Mouse (Mus musculus): ENCODE measurements around the gene Lrch1. TPM values are rescaled to one million over a fixed set of nuclear protein-coding genes. Genes with fewer than 3 reads are reported as not detected.

Lrch1 gene
- total and polyA plus RNA-seq, 3 experiments: 7.5 to 17.1 (median 14.8) TPM

GRCm38 (mm10) chr14:74917504-74918124 is 30.1 kb downstream of the Lrch1 start:
- no peak for DNase-seq
- no peak overlapping the region for H3K9ac ChIP-seq (ENCODE audit: low read depth, low read length)
- H3K79me2 ChIP-seq (replicated peaks; ENCODE audit: control insufficient read depth, insufficient read depth, low read length): peaks cover 12% of the 10 kb centered on the region
- no peak overlapping the region; the same call in 1 of the 2 replicates for H3K27ac ChIP-seq
- H3K27me3 ChIP-seq (ENCODE audit: control insufficient read depth, insufficient read depth, low read length): no peaks in the 10 kb centered on the region
- peaks cover 8% of the 10 kb centered on the region for H3K36me3 ChIP-seq (ENCODE audit: control insufficient read depth, insufficient read depth, low read length)
- TF ChIP-seq POLR2A (IDR thresholded peaks at IDR 0.05; ENCODE audit: insufficient read depth, low read depth, low read length) (no peak), EP300 (IDR thresholded peaks at IDR 0.05; ENCODE audit: insufficient read depth, low read depth, low read length) (no peak), CTCF (IDR thresholded peaks at IDR 0.05) (no peak)
- WGBS: 77% methylated on average over 5 of the region's 5 CpGs
- H3K4me1 ChIP-seq (ENCODE audit: control insufficient read depth, insufficient read depth, low read length): peaks cover 30% of the 10 kb centered on the region
- intact Hi-C loops (cut with DNase I): loop anchor here (2.0 kb wide), 1 partner anchor 19 kb away; no protein-coding TSS in a partner anchor
- H3K4me3 ChIP-seq: no peak overlapping the region

DNA sequence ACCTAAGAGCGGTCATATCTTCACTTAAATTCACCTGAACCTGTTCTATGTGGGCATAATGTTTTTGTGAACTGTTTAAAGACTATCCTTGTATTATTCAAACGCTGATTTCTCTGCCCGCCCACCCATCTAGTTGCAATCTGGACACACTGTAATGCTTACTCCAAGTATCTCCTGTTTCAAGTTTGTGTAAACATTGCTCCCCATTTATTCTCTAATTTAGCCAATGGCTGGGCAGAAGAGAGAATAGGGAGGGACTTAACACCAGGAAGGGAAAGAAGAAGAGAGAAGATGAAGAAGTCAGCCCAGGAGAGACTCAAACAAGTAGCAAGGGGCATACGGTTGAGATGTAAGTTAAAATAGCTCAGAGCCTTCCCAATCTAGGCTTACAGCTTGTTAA is 31.0 kb downstream of the Lrch1 start:
- Histone ChIP-seq H3K36me3 (ENCODE audit: control insufficient read depth, insufficient read depth, low read length) (peaks cover 8% of the 10 kb centered on the region), H3K9ac (ENCODE audit: low read depth, low read length) (no peak overlapping the region), H3K27me3 (ENCODE audit: control insufficient read depth, insufficient read depth, low read length) (no peaks in the 10 kb centered on the region), H3K4me3 (no peak overlapping the region), H3K79me2 (replicated peaks; ENCODE audit: control insufficient read depth, insufficient read depth, low read length) (peaks cover 9% of the 10 kb centered on the region), H3K4me1 (ENCODE audit: control insufficient read depth, insufficient read depth, low read length) (peaks cover 30% of the 10 kb centered on the region), H3K27ac (no peak overlapping the region)
- WGBS: 85% methylated on average over 4 of the region's 4 CpGs
- no peak for DNase-seq
- TF ChIP-seq POLR2A (IDR thresholded peaks at IDR 0.05; ENCODE audit: insufficient read depth, low read depth, low read length) (no peak), EP300 (IDR thresholded peaks at IDR 0.05; ENCODE audit: insufficient read depth, low read depth, low read length) (no peak), CTCF (IDR thresholded peaks at IDR 0.05) (no peak)
- intact Hi-C loops (cut with DNase I): no loop called here

DNA sequence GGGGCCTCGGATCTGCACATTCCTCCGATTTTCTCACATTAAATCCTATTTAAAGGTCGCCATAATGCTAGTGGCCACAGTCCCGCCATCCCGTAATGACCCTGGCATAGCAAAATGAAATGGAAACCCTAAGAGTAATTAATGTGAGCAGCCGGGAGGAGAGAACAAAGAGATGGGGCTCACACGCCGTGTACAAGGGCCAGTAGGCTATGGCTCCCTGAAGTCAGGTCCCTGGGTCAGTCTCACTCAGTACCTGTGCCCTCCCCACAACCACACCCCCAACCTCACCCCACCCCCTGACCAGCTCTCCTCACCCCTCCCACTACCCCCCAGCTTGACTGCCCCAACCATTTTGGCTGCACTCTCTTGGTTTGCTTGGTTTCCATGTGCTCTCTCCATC is 31.6 kb downstream of the Lrch1 start:
- no peak for TF ChIP-seq EP300 (IDR thresholded peaks at IDR 0.05; ENCODE audit: insufficient read depth, low read depth, low read length)
- no peak overlapping the region for H3K4me3 ChIP-seq
- peaks cover 36% of the 10 kb centered on the region for H3K4me1 ChIP-seq (ENCODE audit: control insufficient read depth, insufficient read depth, low read length)
- peaks cover 8% of the 10 kb centered on the region for H3K36me3 ChIP-seq (ENCODE audit: control insufficient read depth, insufficient read depth, low read length)
- 91% methylated on average over 8 of the region's 8 CpGs for WGBS
- peaks cover 8% of the 10 kb centered on the region for H3K79me2 ChIP-seq (replicated peaks; ENCODE audit: control insufficient read depth, insufficient read depth, low read length)
- intact Hi-C loops (cut with DNase I): no loop called here
- H3K27ac ChIP-seq: no peak overlapping the region
- H3K9ac ChIP-seq (ENCODE audit: low read depth, low read length): no peak overlapping the region
- no peak for DNase-seq
- no peaks in the 10 kb centered on the region for H3K27me3 ChIP-seq (ENCODE audit: control insufficient read depth, insufficient read depth, low read length)

GRCm38 (mm10) chr14:74915658-74916057 is 32.0 kb downstream of the Lrch1 start:
- no peak overlapping the region for H3K9ac ChIP-seq (ENCODE audit: low read depth, low read length)
- H3K27me3 ChIP-seq (ENCODE audit: control insufficient read depth, insufficient read depth, low read length): no peaks in the 10 kb centered on the region
- H3K36me3 ChIP-seq (ENCODE audit: control insufficient read depth, insufficient read depth, low read length): peaks cover 12% of the 10 kb centered on the region
- peaks cover 37% of the 10 kb centered on the region for H3K4me1 ChIP-seq (ENCODE audit: control insufficient read depth, insufficient read depth, low read length)
- no peak for TF ChIP-seq CTCF (IDR thresholded peaks at IDR 0.05)
- no peak for TF ChIP-seq EP300 (IDR thresholded peaks at IDR 0.05; ENCODE audit: insufficient read depth, low read depth, low read length)
- TF ChIP-seq POLR2A (IDR thresholded peaks at IDR 0.05; ENCODE audit: insufficient read depth, low read depth, low read length): no peak
- intact Hi-C loops (cut with DNase I): loop anchor here (1.0 kb wide), 1 partner anchor 12 kb away; no protein-coding TSS in a partner anchor
- H3K79me2 ChIP-seq (replicated peaks; ENCODE audit: control insufficient read depth, insufficient read depth, low read length): peaks cover 8% of the 10 kb centered on the region
- DNase-seq: no peak
- 93% methylated on average over 2 of the region's 2 CpGs for WGBS
- H3K27ac ChIP-seq: no peak overlapping the region
- H3K4me3 ChIP-seq: no peak overlapping the region

DNA sequence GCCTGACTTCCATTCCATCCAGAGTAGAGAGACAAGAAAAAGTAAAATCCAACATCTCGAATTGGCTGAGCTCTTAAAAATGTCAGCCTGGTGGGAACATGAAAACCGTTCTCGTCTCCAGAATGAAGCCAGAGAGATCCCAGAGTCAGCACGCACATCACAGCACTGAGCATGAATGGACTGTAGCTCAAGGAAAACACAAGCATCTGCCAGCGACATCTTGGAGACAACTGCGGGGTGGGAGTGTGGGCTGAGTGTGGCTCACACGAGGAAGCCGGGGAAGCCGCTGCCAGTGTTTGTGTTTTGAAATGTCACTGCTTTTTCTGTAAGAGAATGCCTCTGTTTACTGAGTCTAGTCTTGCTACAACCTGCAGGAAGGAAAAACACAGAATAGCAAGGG is 32.7 kb downstream of the Lrch1 start:
- intact Hi-C loops (cut with DNase I): loop anchor here (1.0 kb wide), 1 partner anchor 12 kb away; no protein-coding TSS in a partner anchor
- Histone ChIP-seq H3K36me3 (ENCODE audit: control insufficient read depth, insufficient read depth, low read length) (peaks cover 14% of the 10 kb centered on the region), H3K4me3 (no peak overlapping the region), H3K79me2 (replicated peaks; ENCODE audit: control insufficient read depth, insufficient read depth, low read length) (peaks cover 8% of the 10 kb centered on the region), H3K9ac (ENCODE audit: low read depth, low read length) (no peak overlapping the region), H3K27me3 (ENCODE audit: control insufficient read depth, insufficient read depth, low read length) (no peaks in the 10 kb centered on the region), H3K27ac (peak overlapping the region; percentile 61; the same call in 1 of the 2 replicates), H3K4me1 (ENCODE audit: control insufficient read depth, insufficient read depth, low read length) (peaks cover 41% of the 10 kb centered on the region)
- 37% methylated on average over 9 of the region's 9 CpGs for WGBS
- peak in 1 of 2 experiments; percentile 20 for DNase-seq
- no peak for TF ChIP-seq POLR2A (IDR thresholded peaks at IDR 0.05; ENCODE audit: insufficient read depth, low read depth, low read length)
- TF ChIP-seq EP300 (IDR thresholded peaks at IDR 0.05; ENCODE audit: insufficient read depth, low read depth, low read length): no peak
- no peak for TF ChIP-seq CTCF (IDR thresholded peaks at IDR 0.05)
